Mouse (Mus musculus): Measurements from ENCODE around the gene Arhgap45. TPM values are rescaled to one million over a fixed set of nuclear protein-coding genes. Genes with fewer than 3 reads are reported as not detected.

The Arhgap45 gene
- polyA plus RNA-seq, 1 experiment from 2014 or later: 4.7 TPM

DNA sequence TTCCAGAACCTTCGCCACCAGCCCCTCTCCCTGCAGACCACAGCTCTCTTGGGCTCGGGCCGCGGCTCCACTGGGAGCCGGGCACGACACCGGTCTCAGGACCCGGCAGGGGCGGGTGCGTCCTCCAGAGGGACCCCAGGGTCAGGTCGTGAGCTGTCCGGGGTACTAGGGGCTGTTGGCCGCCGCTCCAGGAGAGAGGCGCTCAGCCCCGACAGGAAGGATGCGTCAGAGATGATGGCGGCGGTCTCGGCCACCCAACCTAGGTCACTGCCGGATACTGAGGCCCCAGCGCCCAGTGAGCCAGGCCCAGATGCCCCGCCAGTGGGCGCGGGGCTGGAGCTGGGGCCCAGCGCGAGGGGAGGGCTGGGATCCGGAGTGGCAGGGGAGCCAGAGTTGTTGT lies 39.1 kb upstream of the Arhgap45 start:
- Histone ChIP-seq H3K4me2 (no peak overlapping the region), H3K27ac (no peak overlapping the region), H3K9ac (no peak overlapping the region), H3K36me3 (peaks cover 45% of the 10 kb centered on the region), H3K4me3 (no peak overlapping the region), H3K4me1 (replicated peaks) (peaks cover 20% of the 10 kb centered on the region), H3K27me3 (peaks cover 13% of the 10 kb centered on the region), H3K9me3 (replicated peaks) (no peaks in the 10 kb centered on the region)
- ATAC-seq (replicated peaks; ENCODE audit: insufficient number of reproducible peaks, insufficient read depth, low FRiP score, low read depth): no peak
- 83% methylated on average over 28 of the region's 28 CpGs for WGBS

DNA sequence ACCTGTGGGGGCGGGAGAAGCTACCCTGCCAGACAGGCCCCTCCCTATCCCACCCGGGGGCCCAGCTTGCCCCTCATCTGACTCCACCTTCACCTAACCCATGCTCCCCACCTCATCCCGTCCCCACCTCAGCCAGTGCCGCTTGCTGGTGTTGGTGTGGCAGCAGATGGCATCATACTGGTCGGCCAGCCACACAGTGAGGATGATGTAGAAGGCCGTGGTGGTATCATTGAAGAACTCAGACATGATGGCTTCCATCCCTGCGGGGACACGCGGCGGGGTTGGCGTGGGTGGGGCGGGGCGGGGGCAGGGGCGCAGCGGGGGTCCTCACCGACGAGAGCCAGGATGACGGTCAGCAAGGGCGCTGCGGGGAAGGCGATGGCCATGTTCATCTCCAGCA lies 38.4 kb upstream of the Arhgap45 start:
- peaks cover 22% of the 10 kb centered on the region for H3K4me1 ChIP-seq (replicated peaks)
- H3K9ac ChIP-seq: no peak overlapping the region
- no peak overlapping the region for H3K27ac ChIP-seq
- no peak overlapping the region for H3K4me3 ChIP-seq
- ATAC-seq (replicated peaks; ENCODE audit: insufficient number of reproducible peaks, insufficient read depth, low FRiP score, low read depth): no peak
- H3K27me3 ChIP-seq: peaks cover 6% of the 10 kb centered on the region
- WGBS: 91% methylated on average over 21 of the region's 21 CpGs
- H3K36me3 ChIP-seq: peaks cover 45% of the 10 kb centered on the region
- H3K4me2 ChIP-seq: no peak overlapping the region
- H3K9me3 ChIP-seq (replicated peaks): no peaks in the 10 kb centered on the region

DNA sequence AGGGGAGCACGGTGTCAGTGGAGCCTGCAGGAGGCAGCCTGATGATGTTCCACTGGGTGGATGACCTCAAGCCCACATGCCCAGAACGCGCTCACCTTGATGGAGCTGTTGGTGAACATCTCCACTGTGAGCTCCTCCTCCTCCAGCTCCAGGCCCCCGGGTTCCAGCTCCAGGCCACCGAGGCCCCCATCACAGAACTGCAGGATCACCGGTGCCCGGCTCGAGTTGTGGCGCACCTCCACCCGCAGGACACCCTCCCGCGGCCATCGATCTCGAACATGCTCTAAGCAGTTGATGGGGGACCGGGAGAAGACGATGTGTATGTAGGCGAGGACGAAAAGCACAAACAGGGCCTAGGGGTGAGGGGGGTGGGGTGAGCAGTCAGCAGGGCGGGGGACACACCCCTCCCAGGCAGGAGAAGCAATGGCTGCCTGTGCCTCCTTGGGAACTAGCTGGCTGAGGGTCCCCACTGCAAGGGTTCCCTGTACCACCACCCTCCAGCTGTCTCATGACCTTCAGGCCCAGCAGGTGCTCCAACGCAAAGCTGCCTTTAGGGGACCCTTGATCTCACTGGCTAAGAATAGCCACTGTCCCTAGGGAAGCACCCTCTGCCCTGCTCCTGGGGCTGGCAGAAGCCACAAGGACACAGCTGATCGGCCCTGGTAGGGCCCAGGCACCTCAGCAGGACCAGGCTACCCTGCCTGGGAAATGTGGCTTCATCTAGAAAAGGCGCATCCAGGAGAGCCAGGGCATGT lies 36.9 kb upstream of the Arhgap45 start:
- H3K4me3 ChIP-seq: no peak overlapping the region
- no peaks in the 10 kb centered on the region for H3K27me3 ChIP-seq
- H3K9ac ChIP-seq: no peak overlapping the region
- WGBS: 86% methylated on average over 22 of the region's 22 CpGs
- no peak for ATAC-seq (replicated peaks; ENCODE audit: insufficient number of reproducible peaks, insufficient read depth, low FRiP score, low read depth)
- no peaks in the 10 kb centered on the region for H3K9me3 ChIP-seq (replicated peaks)
- H3K4me1 ChIP-seq (replicated peaks): peaks cover 27% of the 10 kb centered on the region
- H3K4me2 ChIP-seq: no peak overlapping the region
- peaks cover 45% of the 10 kb centered on the region for H3K36me3 ChIP-seq
- H3K27ac ChIP-seq: peak overlapping the region; percentile 40; the same call in 1 of the 2 replicates

DNA sequence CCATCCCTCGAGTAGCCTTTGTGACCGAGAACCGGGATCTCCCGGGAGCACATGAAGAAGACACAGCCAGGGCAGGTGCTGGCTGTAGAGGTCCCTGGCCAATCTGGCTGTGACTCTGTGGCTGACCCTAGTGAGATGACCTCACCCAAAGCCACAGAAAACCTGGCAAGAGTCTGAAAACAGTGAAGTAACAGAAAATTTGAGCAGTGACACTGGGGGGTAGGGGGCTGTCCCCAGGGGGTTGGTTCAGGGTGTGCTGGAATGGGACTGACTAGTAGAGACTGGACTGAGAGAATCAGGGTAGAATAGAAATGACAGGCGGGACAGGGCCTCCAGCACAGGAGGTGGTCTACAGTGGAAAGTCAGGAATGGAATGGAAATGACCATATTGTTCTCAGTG lies 33.2 kb upstream of the Arhgap45 start:
- Histone ChIP-seq H3K4me3 (peak overlapping the region; percentile 74), H3K4me2 (peak overlapping the region; percentile 75), H3K9me3 (replicated peaks) (no peaks in the 10 kb centered on the region), H3K9ac (peak overlapping the region; percentile 92), H3K4me1 (replicated peaks) (peaks cover 53% of the 10 kb centered on the region), H3K27me3 (no peaks in the 10 kb centered on the region), H3K27ac (peak overlapping the region; percentile 92), H3K36me3 (peaks cover 13% of the 10 kb centered on the region)
- ATAC-seq (replicated peaks; ENCODE audit: insufficient number of reproducible peaks, insufficient read depth, low FRiP score, low read depth): no peak
- 72% methylated on average over 5 of the region's 5 CpGs for whole genome bisulfite sequencing

DNA sequence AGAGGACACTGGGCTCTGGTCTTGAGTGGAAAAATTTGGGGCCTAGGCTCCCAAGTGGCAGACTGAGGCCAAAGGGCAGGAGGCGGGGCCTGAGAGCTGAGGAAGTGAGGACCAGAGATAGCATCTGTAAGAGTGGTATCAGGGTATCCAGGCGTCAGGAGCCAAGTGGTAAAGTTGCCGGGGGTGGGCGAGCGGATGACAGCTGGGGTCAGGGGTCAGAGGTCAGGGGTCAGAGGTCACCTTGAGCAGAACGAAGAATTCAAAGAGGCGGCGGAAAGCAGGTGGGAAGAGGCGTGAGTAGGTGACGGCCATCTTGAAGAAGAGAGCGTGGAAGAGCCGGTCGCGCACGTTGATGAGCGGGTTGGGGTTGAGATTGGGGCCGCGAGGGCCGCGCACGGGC lies 32.8 kb upstream of the Arhgap45 start:
- H3K9me3 ChIP-seq (replicated peaks): no peaks in the 10 kb centered on the region
- peak overlapping the region; percentile 75 for H3K4me2 ChIP-seq
- H3K36me3 ChIP-seq: peaks cover 8% of the 10 kb centered on the region
- H3K9ac ChIP-seq: peak overlapping the region; percentile 92
- H3K4me3 ChIP-seq: peak overlapping the region; percentile 74
- WGBS: under 1% methylated on average over 21 of the region's 21 CpGs
- H3K4me1 ChIP-seq (replicated peaks): peaks cover 55% of the 10 kb centered on the region
- no peaks in the 10 kb centered on the region for H3K27me3 ChIP-seq
- no peak for ATAC-seq (replicated peaks; ENCODE audit: insufficient number of reproducible peaks, insufficient read depth, low FRiP score, low read depth)
- peak overlapping the region; percentile 92 for H3K27ac ChIP-seq

DNA sequence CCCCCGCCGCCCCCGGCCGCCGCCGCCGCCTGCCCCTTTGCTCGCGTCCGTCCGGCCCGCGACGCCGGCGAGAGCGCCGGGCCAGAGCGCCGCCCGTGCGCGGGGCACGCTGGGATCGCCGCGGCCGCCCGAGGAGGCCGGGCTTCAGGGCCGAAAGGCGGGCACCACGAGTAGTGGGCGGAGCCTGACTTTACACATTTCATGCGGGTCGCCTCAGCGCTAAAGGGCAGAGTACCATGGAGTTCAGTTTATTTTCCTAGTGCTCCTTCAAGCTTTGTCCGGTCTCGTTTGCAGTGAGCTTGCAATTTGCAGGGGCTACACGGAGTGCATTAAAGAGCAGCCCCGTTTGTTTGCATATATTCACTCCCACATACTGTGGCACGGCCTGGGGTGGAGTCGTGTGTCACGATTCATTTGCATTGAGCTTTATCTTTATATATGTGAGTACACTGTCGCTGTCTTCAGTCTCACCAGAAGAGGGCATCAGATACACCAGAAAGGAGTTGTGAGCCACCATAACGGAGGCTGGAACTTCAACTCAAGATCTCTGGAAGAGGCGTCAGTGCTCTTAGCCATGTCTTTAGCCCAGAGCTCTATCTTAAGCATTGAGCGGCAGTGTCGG lies 32.1 kb upstream of the Arhgap45 start, which contains the start of gene Tmem259:
TSS of gene Tmem259 (minus strand) at position 136 of the 622 bp plus-strand sequence.
- H3K4me1 ChIP-seq (replicated peaks): peaks cover 58% of the 10 kb centered on the region
- H3K4me2 ChIP-seq: peak within 1 kb of the TSS; percentile 75
- H3K36me3 ChIP-seq: peaks cover 2% of the 10 kb centered on the region; the same call in 1 of the 2 replicates
- H3K4me3 ChIP-seq: peak within 1 kb of the TSS; percentile 74
- under 1% methylated on average over 28 of the region's 49 CpGs for WGBS
- H3K27me3 ChIP-seq: no peaks in the 10 kb centered on the region
- H3K9me3 ChIP-seq (replicated peaks): no peaks in the 10 kb centered on the region
- ATAC-seq (replicated peaks; ENCODE audit: insufficient number of reproducible peaks, insufficient read depth, low FRiP score, low read depth): peak; percentile 65
- H3K27ac ChIP-seq: peak within 1 kb of the TSS; percentile 92
- peak within 1 kb of the TSS; percentile 92 for H3K9ac ChIP-seq

DNA sequence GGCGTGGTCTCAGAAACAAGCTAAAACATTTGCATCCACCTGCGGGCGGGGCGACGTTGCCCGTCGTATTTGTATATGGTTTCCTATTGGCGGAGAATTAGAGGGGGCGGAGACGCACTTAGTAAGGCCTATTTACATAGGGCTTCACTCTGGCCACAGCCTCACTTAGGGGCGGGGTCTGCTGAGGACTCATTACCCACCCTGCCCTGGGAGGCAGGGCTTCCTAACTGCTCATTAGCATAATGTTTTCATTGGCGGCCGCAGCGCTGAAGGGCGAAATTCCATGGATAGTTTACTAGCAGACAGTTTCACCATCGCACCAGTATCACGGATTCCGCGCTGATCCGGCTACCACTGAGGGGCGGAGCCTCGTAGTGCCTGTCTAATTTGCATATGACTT lies 31.6 kb upstream of the Arhgap45 start:
- H3K27ac ChIP-seq: peak overlapping the region; percentile 92
- peak overlapping the region; percentile 92 for H3K9ac ChIP-seq
- no peaks in the 10 kb centered on the region for H3K9me3 ChIP-seq (replicated peaks)
- under 1% methylated on average over 22 of the region's 22 CpGs for WGBS
- peak overlapping the region; percentile 75 for H3K4me2 ChIP-seq
- ATAC-seq (replicated peaks; ENCODE audit: insufficient number of reproducible peaks, insufficient read depth, low FRiP score, low read depth): peak; percentile 92
- H3K36me3 ChIP-seq: no peaks in the 10 kb centered on the region
- H3K4me1 ChIP-seq (replicated peaks): peaks cover 61% of the 10 kb centered on the region
- no peaks in the 10 kb centered on the region for H3K27me3 ChIP-seq
- H3K4me3 ChIP-seq: peak overlapping the region; percentile 74

DNA sequence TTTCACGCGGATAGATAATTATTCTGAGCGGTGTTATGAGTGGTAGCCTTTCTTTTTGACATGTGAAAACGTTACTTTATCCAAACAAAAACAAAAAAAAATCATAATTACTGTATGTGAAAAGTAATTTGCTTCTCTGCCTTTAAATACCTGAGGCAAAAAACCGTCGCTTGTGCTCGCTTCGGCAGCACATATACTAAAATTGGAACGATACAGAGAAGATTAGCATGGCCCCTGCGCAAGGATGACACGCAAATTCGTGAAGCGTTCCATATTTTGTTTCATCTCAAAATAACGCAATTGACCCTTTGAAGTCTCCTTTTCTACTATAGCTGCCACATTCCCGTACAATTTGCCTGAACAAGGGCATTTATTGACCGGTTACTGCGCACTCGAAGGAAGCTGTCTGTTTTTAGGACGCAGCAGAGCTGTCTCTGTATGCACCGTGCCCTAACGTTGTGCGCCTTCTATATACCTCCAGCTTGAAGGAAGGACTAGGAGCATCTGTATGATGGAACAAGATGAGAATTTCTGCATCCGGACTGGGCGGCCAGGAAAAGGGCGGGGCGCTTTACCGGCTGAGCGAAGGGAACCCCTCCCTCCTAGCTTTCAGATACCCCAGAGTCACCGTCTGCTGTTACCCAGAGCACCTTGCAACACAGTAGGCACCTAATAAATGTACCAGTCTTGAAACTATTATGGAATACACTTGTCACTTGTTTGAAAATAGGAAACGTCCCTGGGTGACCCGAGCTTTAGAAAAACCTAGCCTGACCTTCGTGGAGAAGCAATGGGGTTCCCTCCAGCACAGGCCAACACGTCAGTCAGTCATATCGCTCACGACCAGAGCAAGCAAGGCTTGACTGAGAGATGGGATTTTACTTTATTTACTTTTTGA lies 30.9 kb upstream of the Arhgap45 start:
- Histone ChIP-seq H3K4me1 (replicated peaks) (peaks cover 61% of the 10 kb centered on the region), H3K9ac (peak overlapping the region; percentile 56), H3K4me3 (peak overlapping the region; percentile 74), H3K36me3 (no peaks in the 10 kb centered on the region), H3K27me3 (no peaks in the 10 kb centered on the region), H3K27ac (peak overlapping the region; percentile 92), H3K4me2 (peak overlapping the region; percentile 75), H3K9me3 (replicated peaks) (no peaks in the 10 kb centered on the region)
- no peak for ATAC-seq (replicated peaks; ENCODE audit: insufficient number of reproducible peaks, insufficient read depth, low FRiP score, low read depth)
- 3% methylated on average over 35 of the region's 35 CpGs for WGBS

DNA sequence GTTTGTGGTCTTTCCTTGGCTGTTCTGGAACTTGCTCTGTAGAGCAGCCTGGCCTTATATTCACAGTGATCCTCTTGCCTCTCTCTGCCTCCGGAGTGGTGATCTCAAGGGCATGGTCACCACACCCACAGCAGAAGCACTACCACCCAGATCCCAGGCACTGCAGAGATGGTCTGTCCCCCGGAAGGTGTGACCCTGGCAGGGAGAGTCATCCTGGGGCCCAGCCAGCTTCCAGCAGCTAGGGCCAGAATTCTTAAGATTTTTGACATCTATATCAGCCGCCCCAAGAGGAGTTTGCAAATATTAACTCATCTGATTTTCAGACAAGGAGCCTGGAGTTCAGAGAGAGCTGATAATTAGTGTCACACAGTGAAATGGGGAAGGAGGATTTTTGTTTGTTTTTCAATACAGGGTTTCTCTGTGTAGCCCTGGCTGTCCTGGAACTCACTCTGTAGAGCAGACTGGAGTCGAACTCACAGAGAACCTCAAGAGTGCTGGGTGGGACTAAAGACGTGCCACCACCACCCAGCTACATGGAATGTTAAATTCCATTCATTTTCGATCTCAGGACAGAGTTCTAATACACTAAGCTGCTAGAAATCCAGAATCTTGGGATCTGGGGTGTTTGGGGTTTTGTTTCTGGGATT lies 30.1 kb upstream of the Arhgap45 start:
- no peaks in the 10 kb centered on the region for H3K27me3 ChIP-seq
- H3K9me3 ChIP-seq (replicated peaks): no peaks in the 10 kb centered on the region
- H3K27ac ChIP-seq: peak overlapping the region; percentile 92
- H3K4me1 ChIP-seq (replicated peaks): peaks cover 68% of the 10 kb centered on the region
- no peak for ATAC-seq (replicated peaks; ENCODE audit: insufficient number of reproducible peaks, insufficient read depth, low FRiP score, low read depth)
- WGBS: 20% methylated on average over 6 of the region's 6 CpGs
- peak overlapping the region; percentile 56 for H3K9ac ChIP-seq
- H3K4me3 ChIP-seq: peak overlapping the region; percentile 74
- peaks cover 6% of the 10 kb centered on the region for H3K36me3 ChIP-seq
- peak overlapping the region; percentile 75 for H3K4me2 ChIP-seq

DNA sequence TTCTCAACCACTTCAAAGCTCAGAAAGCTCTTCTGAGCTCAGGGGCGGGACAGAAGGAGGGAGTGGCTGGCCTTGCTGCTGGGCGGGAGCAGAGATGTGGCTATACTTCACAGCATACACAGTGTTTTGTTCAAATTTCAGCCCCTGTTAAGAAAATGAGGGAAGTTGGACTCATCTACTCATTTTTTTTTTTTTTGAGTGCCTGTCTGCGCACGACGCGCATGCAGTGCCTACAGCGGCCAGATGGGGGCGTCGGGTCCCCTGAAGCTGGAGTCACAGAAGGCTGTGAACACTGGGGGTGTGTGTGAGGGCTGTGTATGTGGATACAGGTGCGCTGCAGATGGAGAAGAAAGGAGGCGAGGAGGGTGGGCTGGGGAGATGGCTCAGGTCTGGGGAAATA lies 29.5 kb upstream of the Arhgap45 start:
- WGBS: 6% methylated on average over 11 of the region's 11 CpGs
- Histone ChIP-seq H3K9me3 (replicated peaks) (no peaks in the 10 kb centered on the region), H3K4me2 (peak overlapping the region; percentile 75), H3K27ac (peak overlapping the region; percentile 92), H3K27me3 (no peaks in the 10 kb centered on the region), H3K4me3 (peak overlapping the region; percentile 74; the same call in 1 of the 2 replicates), H3K4me1 (replicated peaks) (peaks cover 66% of the 10 kb centered on the region), H3K9ac (no peak overlapping the region), H3K36me3 (peaks cover 12% of the 10 kb centered on the region)
- ATAC-seq (replicated peaks; ENCODE audit: insufficient number of reproducible peaks, insufficient read depth, low FRiP score, low read depth): no peak
